Comparison of ENCODE assay signal across 29 mouse cellular contexts in the genomic region with DNA sequence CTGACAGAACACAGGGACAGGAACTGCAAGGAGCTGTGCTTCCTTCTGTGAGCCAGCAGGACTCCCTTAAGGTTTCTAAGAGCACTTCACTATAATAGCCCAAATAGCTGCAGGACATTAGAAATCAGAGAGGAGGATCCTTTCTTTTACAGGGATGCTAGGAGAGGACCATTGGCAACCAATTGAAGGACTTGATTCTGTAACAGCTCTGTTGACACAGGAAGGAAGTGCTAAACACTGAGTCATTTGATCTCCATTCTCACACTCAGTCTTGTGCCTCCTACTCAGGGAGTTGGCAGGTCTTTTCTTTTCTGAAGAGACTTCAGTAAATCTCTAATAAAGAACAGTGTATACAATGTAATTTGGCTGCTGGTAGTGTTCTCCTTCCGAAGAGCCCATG.
DNase-seq lines count a peak whose midpoint lies in the region; ATAC-seq and TF ChIP-seq lines count a peak whose summit lies in the region.
"Had no signal": no experiment of that assay in that cellular context is flagged by ENCODE, and none has a peak within 500 bp of the region (broad histone marks: within the 10 kb centered on the region; RNA-seq: fewer than 3 reads in every experiment).

No protein-coding gene starts in this region.

- H3K4me3 ChIP-seq in layer of hippocampus, adult 2 months, result no peak overlapping the region
- H3K4me3 ChIP-seq: embryonic facial prominence, embryonic 10.5 days; embryonic facial prominence, embryonic 15.5 days; forebrain, embryonic 15.5 days; heart, embryonic 13.5 days; midbrain, embryonic 10.5 days; midbrain, embryonic 15.5 days; neural tube, embryonic 15.5 days had no signal

- 0 out of 2 replicates have a peak, but pooled peaks have one; percentile 6 for TF ChIP-seq CTCF in layer of hippocampus, adult 2 months (conservative IDR thresholded peaks at IDR 0.05)

- H3K27ac ChIP-seq in layer of hippocampus, adult 2 months, result no peak overlapping the region
- H3K27ac ChIP-seq: embryonic facial prominence, embryonic 10.5 days; embryonic facial prominence, embryonic 15.5 days; forebrain, embryonic 15.5 days; heart, embryonic 13.5 days; liver, embryonic 14.5 days; midbrain, embryonic 10.5 days; midbrain, embryonic 15.5 days; neural tube, embryonic 15.5 days had no signal

- ATAC-seq in hematopoietic stem cell, adult 5-6 weeks (replicated peaks in 1 of 2; ENCODE audit: insufficient read depth in 1 of 2, low FRiP score in 2 of 2, low TSS enrichment in 1 of 2, low read depth in 1 of 2, poor library complexity in 2 of 2, severe bottlenecking in 2 of 2), result peak; percentile 37 to 52; a peak in 2 of 4 replicates
- ATAC-seq: hindbrain, embryonic 16.5 days; midbrain, embryonic 15.5 days; Patski had no signal

- DNase-seq in layer of hippocampus, adult 2 months (ENCODE audit: low spot score in 2 of 2), result no peak
- DNase-seq in layer of hippocampus, adult 11-12 months (ENCODE audit: low spot score), result no peak
- DNase-seq in 416B (ENCODE audit: low read depth) (peak; percentile 78), A20 (ENCODE audit: low read depth, low spot score) (peak; percentile 3)
- DNase-seq in adrenal gland, adult 2 months, result no peak
- DNase-seq in thymus, postnatal 0 days (ENCODE audit: low spot score), result no peak
- DNase-seq: adrenal gland, adult 8-10 months; cerebellum, adult 8-10 months; cerebellum, postnatal 25 days; heart, postnatal 10 days; kidney, adult 18-20 months; kidney, postnatal 36 days; layer of hippocampus, postnatal 36 days; liver; lung, adult 2 months; lung, postnatal 14 days; retina, postnatal 1 day; thymus, postnatal 14 days had no signal

Comparison
In these comparisons a context has a peak if more than half of its experiments do, and no peak if none do; other contexts are left out.
1. DNase-seq: peak in 416B (single experiment) and A20 (single experiment); none in layer of hippocampus, adult 2 months (0 of 2), layer of hippocampus, adult 11-12 months (single experiment), adrenal gland, adult 2 months (single experiment) and thymus, postnatal 0 days (single experiment).